Mouse (Mus musculus) B cell, adult (primary cell): ENCODE results near the gene Tulp1. TPM values are rescaled to one million over a fixed set of nuclear protein-coding genes. Genes with fewer than 3 reads are reported as not detected.

Source experiments
- total RNA-seq: library from RNA; stranded (reverse); gene quantifications from 4 replicates; pipeline ENCODE4 v1.2.4, GENCODE M21; 2023; ENCODE audit not compliant: inconsistent age

Gene Tulp1
- total RNA-seq = 0.57 TPM in 1 of 4 replicates, not detected in the others

GRCm38 (mm10) chr17:28365122-28365521 is at the start of gene Tulp1:
Gene Tulp1 (minus strand): TSS chr17:28365222.

GRCm38 (mm10) chr17:28350466-28351352 is 14.3 kb downstream of the Tulp1 start, which contains the start of gene Tead3:
Gene Tead3 (minus strand): TSS chr17:28350817.

GRCm38 (mm10) chr17:28328366-28328928 is 36.6 kb downstream of the Tulp1 start, which contains the start of gene Rpl10a:
Gene Rpl10a (plus strand): TSS chr17:28328471.

GRCm38 (mm10) chr17:28313212-28313879 is 51.7 kb downstream of the Tulp1 start, which contains the start of gene Fance:
Gene Fance (plus strand): TSS chr17:28313519.

Other genes with a start within 250 kb of the Tulp1 start
- not detected in 4 replicates for gene Scube3, start 223.1 kb downstream of the Tulp1 start, total RNA-seq
- gene Zfp523, start 188.1 kb downstream of the Tulp1 start, total RNA-seq = 13.8 to 18.7 TPM (median 16.1 TPM) in 4 replicates
- 73.8 to 93.7 TPM (median 87.3 TPM) in 4 replicates for gene Def6, start 157.4 kb downstream of the Tulp1 start, total RNA-seq
- 23.1 to 29.8 TPM (median 26.4 TPM) in 4 replicates for gene Ppard, start 132.5 kb downstream of the Tulp1 start, total RNA-seq
- 32.7 to 41.5 TPM (median 36.3 TPM) in 4 replicates for gene Fance, start 51.7 kb downstream of the Tulp1 start, total RNA-seq
- 1,518 to 1,751 TPM (median 1,582 TPM) in 4 replicates for gene Rpl10a, start 36.8 kb downstream of the Tulp1 start, total RNA-seq
- not detected in 4 replicates for gene Tead3, start 14.4 kb downstream of the Tulp1 start, total RNA-seq
- 22.0 to 39.4 TPM (median 24.6 TPM) in 4 replicates for gene Fkbp5, start 152.3 kb upstream of the Tulp1 start, total RNA-seq
- not detected in 4 replicates for gene Armc12, start 165.6 kb upstream of the Tulp1 start, total RNA-seq
- not detected in 4 replicates for gene Clpsl2, start 184.2 kb upstream of the Tulp1 start, total RNA-seq
- 1.3 TPM in 1 of 4 replicates, not detected in the others for gene Clps, start 195.5 kb upstream of the Tulp1 start, total RNA-seq
- not detected in 4 replicates for gene Lhfpl5, start 210.4 kb upstream of the Tulp1 start, total RNA-seq